Mouse (Mus musculus) left cerebral cortex, adult 2 months (tissue): Measurements from ENCODE around the gene Sobp. TPM values are rescaled to one million over a fixed set of nuclear protein-coding genes. Genes with fewer than 3 reads are reported as not detected.

ENCODE experiments used
- DNase-seq, 2 experiments: peaks; one replicate each; pipeline ENCODE4 v3.0.0; 2021 to 2022; ENCODE audit warnings: low spot score in 2 of 2, mixed read lengths in 1 of 2; ENCODE audit errors: extremely low spot score in 1 of 2
- H3K27ac ChIP-seq: fragments of 200-600 bp; 2 replicates; pipeline ENCODE4 v1.8.1; 2022
- H3K4me3 ChIP-seq: fragments of 200-600 bp; 2 replicates; pipeline ENCODE4 v1.8.1; 2022
- CTCF ChIP-seq: fragments of 200-600 bp; IDR thresholded peaks from 2 replicates; pipeline ENCODE4 v1.8.1; 2022; ENCODE audit warnings: antibody characterized with exemption, mild to moderate bottlenecking, moderate library complexity
- intact Hi-C: fragments of 180-260 bp; cut with DNase I; formaldehyde crosslinking; loops from one replicate; pipeline ENCODE4 v1.15.1; 2025
- total RNA-seq, 2 experiments: library from RNA; stranded (reverse); gene quantifications; 2 replicates each; pipeline ENCODE4 v1.2.3; 2021

The Sobp gene
- total RNA-seq, 2 experiments from 2014 or later = 76.4 to 77.1 TPM

DNA sequence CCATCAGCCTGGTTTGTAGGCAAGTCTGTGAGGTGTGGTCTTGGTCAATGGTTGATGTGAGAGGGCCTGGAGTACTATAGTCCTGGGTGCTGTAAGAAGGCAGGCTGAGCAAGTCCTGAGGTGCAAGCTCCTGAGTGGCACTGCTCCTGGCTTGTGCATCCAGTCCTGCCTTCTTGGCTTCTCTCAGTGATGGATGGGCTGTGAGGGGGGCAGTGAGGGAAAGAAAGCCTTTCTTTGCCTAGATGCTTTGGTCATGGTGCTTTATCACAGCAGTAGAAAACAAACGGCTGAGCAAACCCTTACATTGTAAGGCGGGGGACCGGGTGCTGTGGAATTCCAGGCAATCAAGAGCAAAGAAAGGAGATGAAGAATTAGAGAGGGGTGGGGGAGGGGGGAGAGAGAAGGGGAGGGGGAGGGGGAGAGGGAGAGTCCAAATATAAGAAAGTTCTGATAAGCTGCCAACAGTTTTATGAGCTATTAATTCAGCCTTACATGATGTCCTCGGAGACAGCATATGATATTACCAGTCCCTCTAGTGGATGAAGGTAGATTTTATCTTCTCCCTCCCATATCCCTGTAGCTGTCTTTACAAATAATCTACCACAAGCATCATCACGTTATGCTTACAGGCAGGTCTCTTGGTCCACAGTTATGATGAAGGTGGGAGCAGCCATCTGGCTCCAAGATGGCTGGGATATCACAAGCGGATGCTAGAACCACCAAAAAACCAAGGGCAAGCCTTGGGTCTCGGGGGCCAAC is 193.2 kb downstream of the Sobp start:
- DNase-seq = no peak
- no peak overlapping the region for H3K27ac ChIP-seq
- no peak overlapping the region for H3K4me3 ChIP-seq
- TF ChIP-seq CTCF = peak; percentile 35
- intact Hi-C loops = no loop called here

DNA sequence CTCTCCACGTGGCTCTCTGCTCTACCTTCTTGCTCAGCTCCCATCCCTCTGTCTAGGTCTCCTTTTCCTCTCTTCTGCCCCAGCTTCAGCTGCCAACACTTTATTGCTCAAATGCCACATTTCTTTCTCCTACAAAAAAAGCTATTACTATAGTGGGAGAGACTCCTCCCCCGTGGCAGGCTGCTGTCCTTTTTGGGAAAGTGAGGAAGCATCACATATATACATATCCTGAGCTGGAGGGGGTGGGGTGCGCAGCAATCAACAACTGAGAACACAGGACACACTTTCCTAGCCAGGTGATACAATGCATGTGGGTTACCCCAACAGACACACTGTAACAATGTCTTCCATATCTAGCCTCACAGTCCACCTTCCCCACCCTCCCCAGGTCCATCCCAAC is 196.0 kb downstream of the Sobp start:
- TF ChIP-seq CTCF = no peak
- intact Hi-C loops = no loop called here
- no peak overlapping the region for H3K4me3 ChIP-seq
- DNase-seq = no peak
- no peak overlapping the region for H3K27ac ChIP-seq

DNA sequence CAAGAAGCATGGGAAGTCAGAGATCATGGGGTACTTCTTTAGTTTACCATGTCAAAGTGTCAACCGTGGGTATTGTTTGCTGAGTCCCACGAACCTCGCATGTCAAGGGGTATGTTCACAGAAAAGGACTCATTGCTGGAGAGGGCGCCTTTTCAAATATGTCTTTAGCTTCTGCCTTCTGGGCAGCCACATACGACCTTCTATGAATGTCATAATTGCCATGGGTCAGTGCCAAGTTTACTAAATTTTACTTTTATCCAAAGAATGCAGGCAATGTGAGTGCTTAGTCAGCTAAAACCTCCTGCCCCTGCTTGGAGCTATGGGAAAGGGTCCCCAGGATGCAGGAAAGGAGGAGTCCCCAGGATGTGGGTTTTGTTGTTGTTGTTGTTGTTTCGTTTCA is 197.8 kb downstream of the Sobp start:
- DNase-seq = no peak
- TF ChIP-seq CTCF = no peak
- no peak overlapping the region for H3K4me3 ChIP-seq
- intact Hi-C loops = no loop called here
- no peak overlapping the region for H3K27ac ChIP-seq

DNA sequence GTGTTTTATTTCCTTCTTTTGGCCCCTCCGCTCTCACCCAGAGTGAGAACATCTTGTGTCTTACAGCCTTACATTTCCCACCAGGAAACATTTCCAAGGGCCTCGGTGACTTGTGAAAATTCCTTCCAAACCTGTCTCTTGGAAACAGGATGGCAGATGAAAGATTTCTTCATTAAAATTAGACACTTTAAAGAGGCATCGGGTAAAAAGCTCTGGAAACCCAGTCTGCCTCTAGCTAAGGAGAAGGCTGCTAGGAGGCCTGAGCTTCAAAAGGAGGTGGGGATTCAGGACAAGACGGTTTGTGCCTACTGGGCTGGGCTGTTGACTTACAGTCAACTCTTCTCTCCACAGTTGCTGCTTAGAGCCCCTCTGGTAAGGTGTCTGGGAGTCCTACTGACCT is 200.8 kb downstream of the Sobp start:
- no peak overlapping the region for H3K27ac ChIP-seq
- H3K4me3 ChIP-seq = no peak overlapping the region
- intact Hi-C loops = no loop called here
- no peak for TF ChIP-seq CTCF
- DNase-seq = no peak

DNA sequence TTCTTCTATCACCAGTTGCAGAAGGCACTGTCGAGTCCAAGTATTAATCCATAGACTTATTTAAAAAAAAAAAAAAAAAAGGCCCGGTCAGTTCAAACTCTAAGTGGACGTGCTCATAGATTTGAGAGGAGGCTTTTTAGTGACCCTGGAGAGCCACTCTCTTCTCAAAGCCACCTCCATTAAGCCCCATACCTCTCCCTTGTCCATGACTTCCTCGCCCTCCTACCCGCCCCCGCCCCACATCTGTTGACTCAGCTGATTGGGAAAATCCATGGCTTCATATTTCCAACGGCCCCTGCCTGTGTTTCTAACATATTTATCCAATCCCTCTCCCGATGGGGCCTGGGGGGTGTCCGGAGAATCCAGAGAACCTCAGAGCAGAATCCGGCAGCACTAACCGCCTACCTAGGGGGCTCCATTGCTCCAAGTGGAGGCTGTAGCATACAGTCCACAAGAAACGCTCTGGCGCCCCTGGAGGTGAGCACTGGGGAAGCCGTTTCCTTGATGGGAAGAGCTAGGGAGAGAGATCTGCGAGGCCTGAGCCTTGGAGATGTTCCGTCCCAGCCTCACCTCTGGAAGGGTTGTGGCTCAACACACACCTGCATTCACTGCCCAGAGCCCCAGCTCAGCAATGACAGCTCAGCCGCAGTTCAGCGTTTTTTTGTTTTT is 201.7 kb downstream of the Sobp start:
- intact Hi-C loops = no loop called here

DNA sequence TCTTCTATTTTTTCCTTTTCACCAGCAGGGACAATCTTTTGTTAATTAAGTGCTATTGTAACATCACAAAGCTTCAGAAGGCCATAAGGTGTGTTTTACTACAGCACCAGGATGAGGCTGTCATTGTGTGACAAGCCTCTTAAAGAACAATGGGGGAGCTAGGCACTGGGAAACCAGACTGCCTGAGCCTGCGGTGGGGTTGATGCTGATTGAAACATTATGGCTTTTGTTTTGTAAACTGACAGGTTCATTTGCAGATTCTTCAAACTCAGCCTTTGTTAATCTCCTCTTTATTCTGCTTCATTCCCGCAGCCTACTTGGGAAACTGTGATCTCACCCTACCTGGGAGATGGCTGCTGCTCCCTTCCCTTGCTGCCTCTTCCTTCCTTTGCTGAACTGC is 206.0 kb downstream of the Sobp start:
- DNase-seq = no peak
- no peak overlapping the region for H3K4me3 ChIP-seq
- no peak for TF ChIP-seq CTCF
- no peak overlapping the region for H3K27ac ChIP-seq
- intact Hi-C loops = no loop called here

More for the DNA sequence above, 201.7 kb downstream of the Sobp start:
- TF ChIP-seq CTCF = peak; percentile 66
- Histone ChIP-seq H3K27ac (no peak overlapping the region), H3K4me3 (no peak overlapping the region)
- peak; percentile 41 to 57 for DNase-seq

DNA sequence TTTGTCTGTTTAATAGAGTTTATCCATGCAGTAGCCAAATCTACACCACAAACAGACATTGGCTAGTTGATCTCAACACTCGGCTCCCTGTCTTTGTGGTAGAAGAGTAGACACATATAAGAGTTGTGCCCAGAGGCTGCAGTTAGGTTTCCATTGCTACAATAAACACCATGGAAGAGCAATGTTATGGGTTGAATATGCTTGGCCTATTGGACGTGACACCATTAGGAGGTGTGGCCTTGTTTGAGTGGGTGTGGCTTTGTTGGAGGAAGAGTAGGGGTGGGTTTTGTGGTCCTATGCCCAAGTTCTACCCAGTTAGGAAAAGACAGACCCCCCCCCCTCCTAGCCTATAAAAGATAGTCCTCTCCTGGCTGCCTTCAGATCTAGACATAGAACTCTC is 211.3 kb downstream of the Sobp start:
- DNase-seq = no peak
- H3K27ac ChIP-seq = no peak overlapping the region
- intact Hi-C loops = no loop called here
- H3K4me3 ChIP-seq = no peak overlapping the region
- no peak for TF ChIP-seq CTCF

DNA sequence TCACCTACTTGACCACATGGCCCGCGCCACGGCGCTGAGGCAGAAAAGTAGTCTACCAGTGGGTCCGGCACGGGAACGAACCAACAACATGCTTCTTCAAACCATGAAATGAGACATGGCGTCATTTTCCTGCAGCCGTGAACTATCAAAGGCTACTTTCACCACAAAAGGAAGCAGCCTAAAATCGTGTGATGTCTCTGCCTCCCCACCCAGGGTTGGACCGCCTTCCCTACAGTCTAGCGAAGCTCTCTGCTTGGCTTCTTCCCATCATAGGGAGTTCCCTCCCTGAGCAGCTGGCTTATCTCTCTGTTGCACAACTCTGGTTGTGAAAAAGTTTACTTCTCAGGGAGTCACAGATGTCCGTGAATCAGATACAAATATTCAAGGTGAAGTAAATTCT is 211.7 kb downstream of the Sobp start:
- DNase-seq = no peak
- Histone ChIP-seq H3K27ac (no peak overlapping the region), H3K4me3 (no peak overlapping the region)
- intact Hi-C loops = no loop called here
- no peak for TF ChIP-seq CTCF

DNA sequence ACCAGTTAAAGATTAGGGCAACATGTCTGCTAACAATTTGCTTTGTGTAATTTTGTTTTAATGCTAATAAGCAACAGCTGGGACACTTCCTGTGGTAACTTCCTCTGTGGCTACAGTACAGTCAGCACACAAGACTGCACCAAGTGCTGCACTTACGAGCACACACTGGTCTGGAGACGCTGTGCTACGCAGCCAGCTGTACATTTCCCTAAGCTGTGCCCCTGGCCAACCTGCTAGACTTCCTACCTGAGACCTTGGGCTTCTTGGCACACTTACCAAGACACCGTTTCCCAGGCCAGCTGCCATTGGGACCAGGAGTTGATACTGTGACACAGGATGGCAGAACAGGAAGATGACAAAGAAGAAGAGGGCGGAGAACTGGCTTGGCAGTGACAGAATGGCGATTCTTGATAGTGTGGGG is 212.1 kb downstream of the Sobp start:
- no peak overlapping the region for H3K27ac ChIP-seq
- intact Hi-C loops = no loop called here
- no peak for DNase-seq
- H3K4me3 ChIP-seq = no peak overlapping the region
- TF ChIP-seq CTCF = no peak

DNA sequence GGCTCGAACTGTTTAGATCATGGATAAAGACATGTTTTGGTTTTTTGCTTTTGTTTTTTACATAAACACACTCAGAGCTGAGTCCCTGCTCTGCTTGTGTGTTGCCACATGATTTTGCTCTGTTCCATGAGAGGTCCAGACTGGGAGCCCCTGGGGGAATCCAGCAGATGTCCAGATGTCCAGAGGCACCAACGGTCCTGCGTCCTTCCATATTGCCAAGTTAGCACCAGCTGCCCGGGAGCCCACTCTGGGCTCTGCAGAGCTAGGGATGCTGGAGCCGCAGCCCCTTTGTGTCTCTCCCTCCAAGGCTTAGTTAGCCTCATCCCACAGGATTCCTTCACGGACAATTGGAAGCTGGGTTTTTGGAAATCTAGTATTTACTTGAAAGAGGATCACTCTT is 212.6 kb downstream of the Sobp start:
- DNase-seq = no peak
- no peak overlapping the region for H3K27ac ChIP-seq
- H3K4me3 ChIP-seq = no peak overlapping the region
- no peak for TF ChIP-seq CTCF
- intact Hi-C loops = no loop called here

DNA sequence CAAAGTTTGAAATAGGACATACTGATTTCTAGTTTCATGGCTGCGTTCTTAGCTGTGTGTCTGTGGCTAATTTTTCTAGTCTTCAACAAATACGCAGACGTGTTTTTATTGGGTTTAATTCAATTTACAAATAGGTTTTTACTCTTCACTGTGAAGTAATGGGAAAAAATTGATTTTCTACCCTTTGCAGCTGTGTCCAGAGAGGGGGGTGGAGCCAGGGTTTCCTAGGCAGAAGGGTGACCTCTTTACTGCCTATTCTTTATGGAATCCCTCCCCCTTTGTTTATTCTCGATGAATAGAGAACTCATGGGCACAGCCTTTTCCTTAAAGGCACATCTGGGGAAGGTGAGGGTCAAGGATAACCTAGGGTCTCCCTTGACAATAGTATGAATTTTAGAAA is 215.6 kb downstream of the Sobp start:
- no peak for DNase-seq
- no peak for TF ChIP-seq CTCF
- no peak overlapping the region for H3K27ac ChIP-seq
- H3K4me3 ChIP-seq = peak overlapping the region; percentile 37
- intact Hi-C loops = loop anchor here (1.0 to 10.0 kb wide), 4 partner anchors 29 to 494 kb away; partner anchors contain the start of gene Pdss2

DNA sequence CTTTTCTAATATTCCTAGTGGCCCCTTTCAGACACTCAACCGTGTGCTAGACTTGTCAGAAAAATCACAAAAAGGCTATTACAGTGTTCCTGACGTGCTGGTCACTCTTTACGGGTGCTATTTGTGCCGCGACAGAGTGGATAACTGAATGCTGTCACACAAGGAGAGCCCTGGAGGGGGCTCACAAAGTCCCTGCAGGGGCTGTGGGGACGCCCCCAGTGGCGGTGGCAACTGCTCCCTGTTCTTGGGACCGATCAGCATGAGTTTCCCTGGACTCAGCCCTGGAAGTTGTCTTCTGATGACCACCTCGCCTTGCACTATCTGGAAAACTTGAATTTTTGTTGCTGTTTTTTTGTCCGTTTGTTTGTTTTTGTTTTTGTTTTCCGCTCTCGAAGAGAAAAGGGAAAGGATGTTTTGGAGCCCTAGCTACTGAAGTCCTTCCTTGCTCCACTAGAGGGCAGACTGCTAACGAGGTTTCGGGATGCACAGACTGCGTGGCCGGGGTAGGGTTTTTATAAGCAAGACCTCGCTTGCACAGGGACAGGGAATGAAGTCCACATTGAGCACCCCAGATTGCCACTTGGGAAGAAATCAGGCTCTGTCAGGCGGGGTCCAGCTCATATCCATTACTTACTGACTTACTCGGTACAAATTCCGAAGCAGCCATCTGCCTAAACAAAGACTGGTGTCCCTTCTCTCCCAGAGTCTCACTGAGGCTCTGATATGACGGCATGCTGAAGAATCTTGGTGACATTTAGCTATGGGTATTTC is 216.3 kb downstream of the Sobp start:
- no peak overlapping the region for H3K27ac ChIP-seq
- TF ChIP-seq CTCF = peak; percentile 87
- peak overlapping the region; percentile 37 for H3K4me3 ChIP-seq
- DNase-seq = peak; percentile 69 to 76
- intact Hi-C loops = loop anchor here (1.0 to 10.0 kb wide), 4 partner anchors 29 to 494 kb away; partner anchors contain the start of gene Pdss2
